In the genomic region with DNA sequence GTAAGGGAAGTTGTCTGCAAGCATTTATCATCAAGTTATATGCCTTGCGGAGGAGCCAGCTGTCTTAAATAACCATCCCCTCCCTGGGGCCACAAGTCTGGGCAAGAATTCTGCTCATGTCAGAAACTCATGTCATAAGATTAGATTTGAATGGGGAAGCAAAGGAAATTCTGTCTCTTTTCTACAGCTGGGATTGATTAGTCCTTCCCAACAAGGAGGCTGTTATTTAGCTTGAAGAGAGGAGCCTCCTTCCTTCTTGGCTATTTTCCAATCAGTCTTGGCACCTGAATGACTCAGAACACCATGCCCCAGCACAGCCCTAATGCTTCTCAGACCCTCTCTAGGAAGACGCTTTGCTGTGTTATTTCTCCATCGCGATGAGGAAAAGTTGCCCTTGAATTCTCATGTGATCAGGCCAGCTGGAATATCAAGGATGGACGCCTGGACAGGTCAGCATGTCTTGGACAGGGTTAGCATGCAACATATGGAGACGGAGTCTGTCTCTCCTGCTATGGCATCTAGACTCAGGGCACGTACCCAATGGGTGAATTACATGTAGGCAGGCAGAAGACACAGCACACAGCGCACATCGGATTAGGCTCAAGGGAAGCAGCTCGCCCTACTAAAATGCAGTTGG, we compare ENCODE assay signal across 8 mouse cellular contexts.
DNase-seq lines count a peak whose midpoint lies in the region; ATAC-seq lines count a peak whose summit lies in the region.
"Had no signal": no experiment of that assay in that cellular context is flagged by ENCODE, and none has a peak within 500 bp of the region (broad histone marks: within the 10 kb centered on the region; RNA-seq: fewer than 3 reads in every experiment).

No protein-coding gene starts in this region.

- ATAC-seq in embryonic facial prominence, embryonic 11.5 days (replicated peaks; ENCODE audit: insufficient number of reproducible peaks, low FRiP score, low TSS enrichment, low read depth), result peak; percentile 89
- no peak; the same call in 1 of the 2 replicates for ATAC-seq in limb, embryonic 11.5 days (ENCODE audit: insufficient number of reproducible peaks, low FRiP score, low TSS enrichment, low read depth)

- no peaks in the 10 kb centered on the region for H3K36me3 ChIP-seq in embryonic facial prominence, embryonic 11.5 days (replicated peaks; ENCODE audit: control insufficient read depth, insufficient read depth, low read depth, low read length)
- no peaks in the 10 kb centered on the region for H3K36me3 ChIP-seq in limb, embryonic 11.5 days (ENCODE audit: control insufficient read depth, insufficient read depth, low read length)

- H3K27me3 ChIP-seq in embryonic facial prominence, embryonic 11.5 days (ENCODE audit: control insufficient read depth, insufficient read depth, low read length), result no peaks in the 10 kb centered on the region
- H3K27me3 ChIP-seq in limb, embryonic 11.5 days (ENCODE audit: control insufficient read depth, insufficient read depth, low read length), result no peaks in the 10 kb centered on the region

- DNase-seq in 3T3-L1 (ENCODE audit: low read depth, low spot score) (peak; percentile 99), MN1 (ENCODE audit: low spot score) (peak; percentile 74)
- peak; percentile 94 for DNase-seq in embryonic facial prominence, embryonic 11.5 days (ENCODE audit: low spot score)
- DNase-seq in limb, embryonic 11.5 days (ENCODE audit: low spot score), result peak; percentile 33
- DNase-seq in thymus, postnatal 14 days, result no peak
- DNase-seq in gastrocnemius, adult 18-20 months (ENCODE audit: low spot score), result no peak
- no peak for DNase-seq in layer of hippocampus, adult 11-12 months (ENCODE audit: low spot score)

- peaks cover 2% of the 10 kb centered on the region; the same call in 1 of the 2 replicates for H3K4me1 ChIP-seq in embryonic facial prominence, embryonic 11.5 days (ENCODE audit: control insufficient read depth, insufficient read depth, low read length)
- H3K4me1 ChIP-seq in limb, embryonic 11.5 days (ENCODE audit: control insufficient read depth, insufficient read depth, low read length), result peaks cover 15% of the 10 kb centered on the region

- H3K4me3 ChIP-seq in embryonic facial prominence, embryonic 11.5 days (ENCODE audit: low read depth, low read length), result no peak overlapping the region
- H3K4me3 ChIP-seq in limb, embryonic 11.5 days (ENCODE audit: low read depth, low read length), result no peak overlapping the region
- H3K4me3 ChIP-seq: myocyte had no signal

- H3K9ac ChIP-seq in embryonic facial prominence, embryonic 11.5 days (replicated peaks; ENCODE audit: low read length), result no peak overlapping the region
- H3K9ac ChIP-seq in limb, embryonic 11.5 days (ENCODE audit: low read length), result no peak overlapping the region

- H3K9me3 ChIP-seq in embryonic facial prominence, embryonic 11.5 days (replicated peaks; ENCODE audit: control insufficient read depth, low read length), result no peaks in the 10 kb centered on the region
- H3K9me3 ChIP-seq in limb, embryonic 11.5 days (ENCODE audit: control insufficient read depth, low read length), result no peaks in the 10 kb centered on the region

- 47% methylated on average over 10 of the region's 10 CpGs for WGBS in embryonic facial prominence, embryonic 11.5 days
- WGBS in limb, embryonic 11.5 days, result 60% methylated on average over 10 of the region's 10 CpGs

- no peak overlapping the region for H3K4me2 ChIP-seq in embryonic facial prominence, embryonic 11.5 days (ENCODE audit: low read depth, low read length)
- H3K4me2 ChIP-seq in limb, embryonic 11.5 days (ENCODE audit: low read depth, severe bottlenecking), result no peak overlapping the region

- H3K27ac ChIP-seq in embryonic facial prominence, embryonic 11.5 days (replicated peaks; ENCODE audit: low read depth, low read length), result peak overlapping the region; percentile 71
- 0 out of 2 replicates have a peak overlapping the region, but pooled peaks have one; percentile 3 for H3K27ac ChIP-seq in limb, embryonic 11.5 days (replicated peaks; ENCODE audit: low read depth, low read length)

Comparison
In these comparisons a context has a peak if more than half of its experiments do, and no peak if none do; other contexts are left out.
1. DNase-seq: peak in 3T3-L1 (single experiment), MN1 (single experiment), embryonic facial prominence, embryonic 11.5 days (single experiment) and limb, embryonic 11.5 days (single experiment); none in thymus, postnatal 14 days (single experiment), gastrocnemius, adult 18-20 months (single experiment) and layer of hippocampus, adult 11-12 months (single experiment).